Mouse (Mus musculus) kidney, postnatal 14 days (tissue): ENCODE data around the gene Olfr1140.

Source experiments
- DNase-seq: peaks from one replicate; pipeline ENCODE4 v3.0.0; 2022; ENCODE audit warnings: mixed read lengths

The Olfr1140 gene

GRCm38 (mm10) chr2:87743452-87743851 is at the start of gene Olfr1140:
Olfr1140 (plus strand) TSS chr2:87743752.
- no peak for DNase-seq

GRCm38 (mm10) chr2:87693847-87694246 is 49.7 kb upstream of the Olfr1140 start, which contains the start of gene Olfr1136:
Olfr1136 (minus strand) TSS chr2:87693947.
- DNase-seq, result no peak

- DNase-seq, result no peak
Measured at GRCm38 (mm10) chr2:87713079-87713478, 30.5 kb upstream of the Olfr1140 start, which contains the start of gene Olfr1137. Olfr1137 (minus strand) TSS chr2:87713179.

GRCm38 (mm10) chr2:87739878-87740277 is 3.7 kb upstream of the Olfr1140 start, which contains the start of gene Olfr1138:
Olfr1138 (minus strand) TSS chr2:87739978.
- DNase-seq, result no peak

- DNase-seq, result no peak
Measured at GRCm38 (mm10) chr2:87753891-87754290, 10.3 kb downstream of the Olfr1140 start, which contains the start of gene Olfr1141. Olfr1141 (minus strand) TSS chr2:87753991.

- DNase-seq, result no peak
Measured at GRCm38 (mm10) chr2:87776143-87776542, 32.6 kb downstream of the Olfr1140 start.

- DNase-seq, result no peak
Measured at GRCm38 (mm10) chr2:87779183-87779582, 35.6 kb downstream of the Olfr1140 start, which contains the start of gene Olfr152. Olfr152 (plus strand) TSS chr2:87779483.
